7 mouse cellular contexts compared by ENCODE assay signal in the genomic region with DNA sequence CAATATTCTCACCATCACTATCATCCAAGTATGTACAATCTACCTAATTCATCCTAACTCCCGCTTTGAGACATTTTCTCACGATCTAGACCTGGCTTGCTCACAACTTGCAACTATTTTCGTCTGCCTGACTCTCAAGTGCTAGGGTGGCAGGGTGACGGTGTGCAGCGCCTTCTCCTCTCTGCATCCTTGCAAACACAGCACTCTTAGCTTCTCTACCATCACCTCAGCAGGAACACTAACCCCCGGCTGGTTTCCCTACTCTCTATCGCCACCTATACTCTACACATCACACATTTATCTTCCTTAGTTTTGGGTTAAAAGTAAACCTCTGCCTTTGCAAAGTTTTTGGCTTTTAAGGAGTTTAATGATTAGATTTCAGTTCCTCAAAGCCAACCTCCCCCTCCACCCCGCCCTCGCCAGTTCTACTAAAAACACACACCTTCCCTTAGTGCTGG.
DNase-seq lines count a peak whose midpoint lies in the region; ATAC-seq lines count a peak whose summit lies in the region.

No protein-coding gene starts in this region.

- peak; percentile 72 for ATAC-seq in erythroblast, adult 5-6 weeks (replicated peaks; ENCODE audit: low FRiP score, poor library complexity, severe bottlenecking)

- peak; percentile 76 for DNase-seq in ES-CJ7 (ENCODE audit: low read depth, low spot score)
- DNase-seq in adrenal gland, postnatal 36 days: peak; percentile 17 to 56
- DNase-seq in heart, postnatal 14 days: peak; percentile 42 to 48
- peak; percentile 60 to 74 for DNase-seq in kidney, postnatal 4 days
- DNase-seq in lung, postnatal 10 days: peak; percentile 63
- peak; percentile 35 for DNase-seq in right cerebral cortex, postnatal 25 days

- intact Hi-C loops in heart, postnatal 14 days (cut with DNase I): loop anchor here (5.0 kb wide), 1 partner anchor 95 kb away; no protein-coding TSS in a partner anchor

Comparison
In these comparisons a context has a peak if more than half of its experiments do, and no peak if none do; other contexts are left out.
1. Peak in every context shown above with its lines: DNase-seq and ATAC-seq.